Mouse (Mus musculus): ENCODE measurements around the gene Hoxd8.

Gene Hoxd8

DNA sequence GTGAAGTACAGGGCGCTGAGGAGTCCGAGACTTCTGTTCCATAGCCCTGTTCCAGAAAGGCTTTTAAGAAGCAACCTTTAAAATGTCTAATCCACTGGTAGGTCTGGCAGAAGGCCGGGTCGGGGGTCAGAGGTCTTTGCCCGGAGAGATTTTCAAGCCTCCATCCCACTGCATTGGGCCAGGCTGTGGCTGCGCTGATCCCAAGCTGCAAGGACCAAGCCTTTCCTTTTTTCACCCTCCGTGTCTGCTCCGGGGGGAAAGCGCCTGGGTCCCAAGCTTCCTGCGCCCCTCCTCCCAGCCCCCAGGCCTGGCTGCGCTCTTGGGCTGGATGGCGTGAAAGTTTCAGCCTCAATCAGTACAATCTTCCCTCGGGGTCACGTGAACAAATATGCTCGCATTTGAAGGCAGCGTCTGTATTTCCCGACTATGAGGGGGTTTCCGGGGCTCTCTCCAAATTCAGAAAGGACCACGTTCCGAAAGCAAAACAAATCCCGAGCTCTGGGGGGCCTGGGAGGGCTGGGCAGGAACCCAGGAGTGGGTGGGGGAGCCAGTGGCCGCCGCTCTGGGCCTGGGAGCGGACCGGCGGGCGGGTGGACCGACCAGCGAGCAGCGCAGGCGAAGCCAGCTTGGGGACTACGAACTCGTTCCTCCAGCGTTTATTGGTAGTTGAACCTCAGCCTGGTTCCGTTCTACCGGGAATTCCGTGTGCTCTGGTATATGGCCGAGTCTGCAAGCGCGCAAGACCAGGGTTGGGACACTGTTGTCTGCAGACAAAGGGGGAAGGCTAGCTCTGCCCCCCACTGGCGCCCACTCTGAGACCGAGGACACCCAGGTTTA, 31.7 kb downstream of the Hoxd8 start:
- no peak for DNase-seq (ENCODE audit: low spot score)

GRCm38 (mm10) chr2:74736688-74737577, 32.5 kb downstream of the Hoxd8 start:
- DNase-seq (ENCODE audit: low spot score): no peak

GRCm38 (mm10) chr2:74737578-74738070, 33.2 kb downstream of the Hoxd8 start:
- no peak for DNase-seq (ENCODE audit: low spot score)

DNA sequence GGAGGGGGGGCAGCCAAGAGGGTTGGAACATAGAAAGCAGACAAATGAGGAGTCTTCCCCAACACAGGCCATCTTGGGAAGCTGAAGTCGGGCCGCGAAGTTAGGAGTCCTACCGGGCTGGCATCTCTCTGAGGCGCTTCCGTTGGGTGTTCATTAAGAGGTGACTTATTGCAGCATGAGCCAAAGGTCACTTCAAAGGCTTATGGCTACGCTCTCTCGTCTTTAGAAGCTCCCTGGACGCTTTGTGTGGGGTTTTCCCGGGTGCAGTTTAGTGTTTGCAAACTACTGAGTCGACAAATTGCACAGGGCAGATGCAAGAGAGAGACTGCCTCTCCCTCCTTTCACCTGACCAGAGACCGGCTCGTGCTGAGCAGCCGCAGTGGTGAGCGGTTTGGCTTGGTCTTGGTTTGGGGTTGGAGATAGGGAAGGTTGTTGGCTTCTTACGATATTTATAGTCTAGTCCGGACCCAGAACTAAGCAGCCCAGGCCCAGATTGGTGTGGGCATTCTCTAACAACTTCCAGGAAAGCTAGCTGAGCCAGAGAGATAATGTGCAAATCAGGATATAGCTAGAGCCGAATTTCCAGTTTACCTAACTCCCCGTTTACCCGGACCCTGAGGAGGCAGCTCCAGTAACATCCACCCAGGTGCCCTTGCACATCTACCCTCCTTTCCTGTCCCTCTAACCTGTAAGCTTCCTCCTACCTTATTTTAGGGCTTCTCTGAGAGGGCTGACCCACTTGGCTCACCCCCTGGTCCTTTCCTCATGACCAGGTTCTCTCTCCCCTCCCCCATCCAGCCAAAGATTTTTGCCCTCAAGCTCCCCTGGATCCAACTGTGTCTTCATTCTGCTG, 34.4 kb downstream of the Hoxd8 start:
- no peak for DNase-seq (ENCODE audit: low spot score)

DNA sequence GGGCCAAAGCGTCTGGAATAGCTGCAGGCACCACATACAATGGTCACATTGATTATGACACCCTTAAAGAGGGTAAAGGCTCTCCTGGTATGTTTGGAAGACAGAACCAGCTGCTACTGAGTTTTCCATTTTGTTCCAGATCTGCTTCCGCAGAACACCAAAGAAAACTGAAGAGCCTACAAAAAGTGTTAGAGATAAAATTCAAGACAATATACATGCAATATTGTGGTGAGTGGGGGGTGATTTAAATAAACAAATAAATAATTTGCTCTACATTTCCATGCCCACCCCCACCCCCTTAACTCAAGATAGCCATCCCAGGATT, 35.0 kb downstream of the Hoxd8 start:
- no peak for DNase-seq (ENCODE audit: low spot score)

DNA sequence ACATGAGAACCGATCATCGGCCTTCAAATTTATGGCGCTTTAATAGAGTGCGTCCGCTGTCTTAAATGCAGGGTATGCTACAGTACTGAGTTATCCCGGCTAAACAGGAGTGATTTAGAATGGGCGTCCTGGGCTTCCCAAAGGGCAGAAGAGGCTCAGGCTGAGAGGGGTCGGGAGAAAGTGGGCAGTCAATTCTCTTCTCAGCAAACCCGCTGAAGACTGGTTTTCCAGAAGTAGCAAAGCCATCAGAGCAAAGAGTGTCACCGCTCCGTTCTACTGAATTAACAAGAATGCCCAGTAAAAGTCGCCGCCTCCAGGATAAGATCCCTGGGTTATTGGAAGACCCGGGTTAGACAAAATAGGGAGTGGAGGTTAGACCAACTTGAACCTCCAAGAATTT, 35.5 kb downstream of the Hoxd8 start:
- DNase-seq (ENCODE audit: low spot score): no peak

GRCm38 (mm10) chr2:74740311-74741091, 36.1 kb downstream of the Hoxd8 start:
- no peak for DNase-seq (ENCODE audit: low spot score)

- no peak for DNase-seq (ENCODE audit: low spot score)
Measured at GRCm38 (mm10) chr2:74741252-74741978, 37.0 kb downstream of the Hoxd8 start.

DNA sequence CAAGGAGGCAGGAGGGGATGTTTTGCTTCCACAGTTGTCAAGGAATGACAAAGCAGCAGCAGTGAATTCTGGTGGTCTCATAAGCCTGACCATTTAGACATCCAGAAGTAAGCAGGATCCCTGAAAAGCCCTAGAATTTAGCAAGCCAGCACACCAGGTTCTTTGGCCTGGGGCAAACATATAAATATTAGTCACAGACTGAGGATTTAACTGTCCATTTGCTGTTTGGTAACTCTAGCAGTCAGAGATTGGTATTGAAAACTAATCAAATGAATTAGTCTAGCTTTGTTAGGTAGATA, 37.5 kb downstream of the Hoxd8 start:
- no peak for DNase-seq (ENCODE audit: low spot score)

DNA sequence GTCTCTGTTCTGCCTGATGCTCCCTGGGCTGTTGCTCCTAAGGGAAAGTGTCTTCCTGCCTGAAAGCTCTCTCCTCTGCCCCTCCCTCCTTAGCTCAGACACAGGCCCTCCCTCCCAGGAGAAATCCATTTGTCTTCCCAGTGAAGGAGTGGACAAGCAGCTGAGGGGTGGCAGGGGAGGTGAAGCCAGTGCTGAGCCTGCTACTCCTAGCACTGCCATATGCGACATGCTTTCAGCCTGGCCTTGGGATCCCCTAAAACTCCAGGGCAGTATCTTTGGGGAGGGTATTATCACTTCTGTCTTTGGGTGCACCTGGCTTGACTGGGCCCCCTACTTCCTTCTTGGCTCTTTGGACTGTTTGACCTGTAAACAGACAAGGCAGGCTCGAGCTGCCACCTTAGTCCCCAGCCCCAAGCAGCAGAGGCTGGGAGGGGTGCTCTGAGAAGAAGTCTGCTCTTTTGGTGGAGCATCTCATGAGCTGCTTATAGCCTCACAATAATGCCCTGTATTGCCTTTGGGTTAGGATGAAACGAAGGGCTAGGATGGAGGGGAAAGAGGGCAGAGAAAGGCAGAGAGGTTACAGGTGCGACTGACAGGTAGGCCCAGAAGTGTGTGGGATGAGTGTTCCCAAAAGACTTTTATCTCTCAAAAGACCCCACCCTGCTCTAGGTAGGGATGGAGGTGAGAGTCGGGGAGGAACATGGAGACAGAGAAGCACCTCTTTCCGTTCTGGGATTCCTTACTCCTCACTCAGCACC, 41.3 kb downstream of the Hoxd8 start:
- no peak for DNase-seq (ENCODE audit: low spot score)

- no peak for DNase-seq (ENCODE audit: low spot score)
Measured at GRCm38 (mm10) chr2:74746298-74746921, 42.0 kb downstream of the Hoxd8 start.

DNA sequence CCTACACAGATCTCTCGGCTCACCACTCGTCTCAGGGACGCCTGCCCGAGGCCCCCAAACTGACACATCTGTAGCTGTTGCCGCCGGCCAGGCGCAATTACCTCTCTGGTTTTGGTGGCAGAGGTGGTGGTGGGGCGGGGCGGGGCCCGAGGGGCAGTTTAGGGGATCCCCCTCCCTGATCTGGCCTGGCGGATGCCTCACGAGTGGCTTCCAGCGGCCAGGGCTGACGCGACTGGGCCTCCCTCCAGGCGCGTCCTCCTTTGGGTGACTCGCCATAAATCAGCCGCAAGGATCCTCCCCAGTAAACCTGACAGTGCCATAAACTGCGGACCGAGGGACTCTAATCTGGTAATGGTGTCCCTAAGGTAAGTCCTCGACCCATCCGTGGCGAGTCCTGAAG, 42.6 kb downstream of the Hoxd8 start:
- DNase-seq (ENCODE audit: low spot score): no peak

- no peak for DNase-seq (ENCODE audit: low spot score)
Measured at GRCm38 (mm10) chr2:74747661-74748141, 43.3 kb downstream of the Hoxd8 start.

- DNase-seq (ENCODE audit: low spot score): no peak
Measured at GRCm38 (mm10) chr2:74748436-74748995, 44.1 kb downstream of the Hoxd8 start.

- DNase-seq (ENCODE audit: low spot score): no peak
Measured at GRCm38 (mm10) chr2:74749337-74750121, 45.1 kb downstream of the Hoxd8 start.

- DNase-seq (ENCODE audit: low spot score): no peak
Measured at GRCm38 (mm10) chr2:74750731-74751250, 46.4 kb downstream of the Hoxd8 start.

GRCm38 (mm10) chr2:74751861-74752260, 47.4 kb downstream of the Hoxd8 start:
- no peak for DNase-seq (ENCODE audit: low spot score)

Data from urinary bladder, postnatal 10 days (tissue).